Mouse (Mus musculus) spleen, adult 2 months (tissue): ENCODE measurements around the gene Gm29609. TPM values are rescaled to one million over a fixed set of nuclear protein-coding genes. Genes with fewer than 3 reads are reported as not detected.
A peak's percentile ranks its signal among the peaks of the same experiment; 100 is the strongest.

Experiments used
- DNase-seq, 2 experiments: peaks; one replicate each; pipeline versions ENCODE4 v3.0.0 to v3.0.0-alpha.2; 2012 to 2021; ENCODE audit warnings: low spot score in 2 of 2, low read depth in 1 of 2
- H3K27ac ChIP-seq: fragments of 200-500 bp; 2 replicates; pipeline ENCODE4 v1.5.1; 2012; ENCODE audit warnings: low read length, inconsistent platforms; ENCODE audit not compliant: insufficient read depth
- H3K27me3 ChIP-seq: fragments of 200-500 bp; 2 replicates; pipeline ENCODE4 v1.6.1; 2012; ENCODE audit warnings: mild to moderate bottlenecking, moderate library complexity, low read length, inconsistent platforms; ENCODE audit not compliant: control insufficient read depth, insufficient read depth
- H3K36me3 ChIP-seq: fragments of 200-500 bp; 2 replicates; pipeline ENCODE4 v1.6.1; 2012; ENCODE audit warnings: mild to moderate bottlenecking, low read length, inconsistent platforms; ENCODE audit not compliant: control insufficient read depth, insufficient read depth
- H3K4me1 ChIP-seq: fragments of 200-500 bp; 2 replicates; pipeline ENCODE4 v1.6.1; 2011; ENCODE audit warnings: inconsistent platforms; ENCODE audit not compliant: control insufficient read depth, insufficient read depth, insufficient read length
- H3K4me3 ChIP-seq: fragments of 200-500 bp; 2 replicates; pipeline ENCODE4 v1.5.1; 2011; ENCODE audit warnings: mild to moderate bottlenecking, inconsistent platforms; ENCODE audit not compliant: insufficient read depth, insufficient read length; ENCODE audit errors: extremely low read depth
- CTCF ChIP-seq: fragments of 200-500 bp; IDR thresholded peaks from 2 replicates; pipeline ENCODE4 v1.5.1; 2011; ENCODE audit warnings: mild to moderate bottlenecking, inconsistent platforms; ENCODE audit not compliant: insufficient read depth, insufficient read length, insufficient replicate concordance; ENCODE audit errors: extremely low read depth
- POLR2A ChIP-seq: fragments of 200-500 bp; IDR thresholded peaks from 2 replicates; pipeline ENCODE4 v1.6.1; 2011; ENCODE audit warnings: low read depth, low read length, inconsistent platforms
- WGBS: fragments of 180-500 bp; shearing (Covaris S2); methylation state at CpG from one replicate; pipeline ENCODE4 v1.1.7; 2018; 5-methylcytosine and 5-hydroxymethylcytosine counted together
- polyA plus RNA-seq: library from polyadenylated mRNA; depleted of rRNA; stranded (reverse); fragments of >200 nt; gene quantifications from 2 replicates; pipeline ENCODE4 v1.2.3, GENCODE M21; 2012

The Gm29609 gene
- polyA plus RNA-seq, 1 experiment = 2.1 TPM

DNA sequence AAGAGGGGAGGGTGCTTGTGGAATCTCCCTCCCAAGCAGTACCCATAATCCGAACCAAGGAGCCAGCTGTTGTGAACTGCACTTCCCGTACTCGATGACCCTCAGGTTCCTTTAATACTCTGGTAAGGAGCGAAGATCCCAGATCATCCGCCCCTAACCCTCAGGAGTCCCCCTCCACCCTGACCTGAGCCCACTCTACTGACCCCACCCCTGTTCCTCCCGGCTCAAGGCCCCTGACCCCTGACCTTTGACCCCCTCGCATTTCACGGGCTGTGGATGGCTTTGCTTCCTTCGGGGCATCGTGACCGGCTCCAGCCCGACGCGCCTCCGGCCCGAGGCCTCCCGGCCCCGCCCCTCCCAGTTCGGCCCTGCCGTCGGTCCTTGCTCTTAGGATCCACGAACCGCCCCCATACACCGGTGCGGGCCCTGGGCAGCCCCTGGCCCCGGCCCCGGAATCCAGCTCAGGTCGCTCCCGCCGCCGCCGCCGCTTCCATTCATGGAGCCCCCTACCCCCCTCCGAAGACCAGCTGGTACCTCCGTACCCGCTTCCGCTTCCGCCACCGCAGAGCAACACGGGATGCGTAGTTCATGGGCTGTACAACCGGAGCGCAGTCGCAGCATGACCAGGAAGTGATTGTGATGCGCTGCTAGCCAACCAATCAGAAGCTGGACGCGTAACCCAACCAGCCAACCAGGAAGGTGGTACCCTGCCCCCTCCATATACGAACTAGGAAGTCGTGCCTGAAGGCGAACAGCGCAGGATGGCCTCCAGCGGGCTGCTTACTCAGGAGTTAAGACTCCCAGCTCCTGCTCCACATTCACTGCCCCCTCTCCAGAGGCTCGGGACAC is 22.3 kb upstream of the Gm29609 start, which contains the start of gene Zfp513:
Gene Zfp513 (minus strand): TSS at position 562 of the 849 bp plus-strand sequence.
- TF ChIP-seq POLR2A = peak; percentile 91
- no peak for TF ChIP-seq CTCF
- H3K4me1 ChIP-seq = peaks cover 11% of the 10 kb centered on the region
- peaks cover 49% of the 10 kb centered on the region for H3K36me3 ChIP-seq
- peak within 1 kb of the TSS; percentile 67 for H3K4me3 ChIP-seq
- 2% methylated on average over 52 of the region's 53 CpGs for WGBS
- peak within 1 kb of the TSS; percentile 73 for H3K27ac ChIP-seq
- no peaks in the 10 kb centered on the region for H3K27me3 ChIP-seq
- peak; percentile 93 to 97 for DNase-seq

DNA sequence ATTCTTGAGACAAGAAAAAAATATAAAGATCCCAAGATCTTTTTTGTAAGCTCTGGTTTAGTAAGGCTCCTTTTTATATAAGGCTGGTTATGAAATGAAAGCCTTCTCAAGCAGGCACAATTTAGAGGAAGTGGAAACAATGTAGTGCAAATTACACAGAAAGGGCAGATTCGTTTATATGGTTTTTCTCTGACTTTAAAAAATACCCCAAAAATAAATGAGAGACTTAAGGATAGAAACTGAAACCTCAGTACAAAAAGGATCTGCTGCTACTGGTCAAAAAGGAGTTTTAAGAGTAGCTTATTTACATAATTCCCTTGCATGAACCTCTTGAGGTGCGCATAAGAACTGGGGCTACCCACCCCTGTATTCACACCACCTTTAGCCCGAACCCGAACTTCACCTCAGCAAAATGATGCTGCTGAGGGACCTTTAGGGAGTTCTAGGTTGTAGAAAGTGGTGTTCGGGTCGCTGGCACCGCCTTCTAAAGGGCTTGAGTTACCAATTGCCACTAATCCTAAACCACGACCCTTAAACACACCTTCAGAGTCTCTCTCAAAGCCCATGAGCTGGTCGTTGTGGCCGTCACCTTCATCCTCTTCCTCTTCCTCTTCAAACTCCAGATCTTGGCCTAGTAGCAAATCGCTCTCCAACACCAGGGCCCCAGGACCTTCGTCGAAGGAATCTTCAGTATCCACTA is 21.5 kb upstream of the Gm29609 start:
- TF ChIP-seq POLR2A (no peak), CTCF (no peak)
- 3% methylated on average over 13 of the region's 13 CpGs for WGBS
- Histone ChIP-seq H3K4me3 (peak overlapping the region; percentile 67), H3K36me3 (peaks cover 53% of the 10 kb centered on the region), H3K27me3 (no peaks in the 10 kb centered on the region), H3K27ac (peak overlapping the region; percentile 72), H3K4me1 (peaks cover 11% of the 10 kb centered on the region)
- no peak for DNase-seq

DNA sequence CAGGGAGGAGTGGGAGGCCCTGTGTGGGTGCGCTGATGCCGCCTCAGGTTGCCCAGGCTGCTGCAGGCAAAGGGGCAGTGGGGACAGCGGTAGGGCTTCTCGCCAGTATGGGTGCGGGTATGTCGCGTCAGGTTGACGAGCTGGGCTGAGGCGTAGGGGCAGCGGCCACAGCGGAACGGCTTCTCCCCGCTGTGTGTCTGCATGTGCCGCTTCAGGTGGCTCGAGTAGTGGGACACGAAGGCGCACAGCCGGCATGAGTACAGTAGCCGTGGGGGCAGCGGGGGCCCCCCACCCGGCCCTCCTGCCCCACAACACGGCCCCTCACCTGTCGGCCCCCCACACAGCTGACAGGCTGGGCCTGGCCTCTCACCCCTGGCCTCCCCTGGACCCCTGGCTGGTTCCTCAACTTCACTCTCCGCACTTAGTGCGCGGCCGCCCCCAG is 20.6 kb upstream of the Gm29609 start:
- peaks cover 54% of the 10 kb centered on the region for H3K36me3 ChIP-seq
- peaks cover 11% of the 10 kb centered on the region for H3K4me1 ChIP-seq

DNA sequence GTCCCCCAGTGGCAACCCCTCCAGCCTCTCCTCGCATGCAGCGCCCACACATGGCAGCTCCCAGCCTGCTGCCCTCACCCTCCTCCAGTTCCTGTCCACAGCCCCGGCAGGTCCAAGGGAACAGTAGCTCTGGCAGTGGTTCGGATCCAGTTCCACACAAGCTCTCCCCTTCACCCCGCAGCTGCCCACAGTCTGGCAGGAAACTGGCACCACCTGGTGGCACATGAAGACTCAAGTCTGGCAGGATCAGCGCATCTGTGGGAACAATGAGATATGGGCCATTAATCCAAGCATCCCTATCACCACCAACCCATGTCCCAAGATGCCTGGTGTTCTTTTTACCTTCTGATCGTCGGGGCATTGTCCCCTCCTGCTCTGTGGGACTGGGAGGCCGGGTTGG is 20.2 kb upstream of the Gm29609 start:
- TF ChIP-seq CTCF (no peak), POLR2A (no peak)
- DNase-seq = no peak
- peaks cover 56% of the 10 kb centered on the region for H3K36me3 ChIP-seq
- no peak overlapping the region for H3K4me3 ChIP-seq
- 87% methylated on average over 9 of the region's 9 CpGs for WGBS
- H3K27ac ChIP-seq = no peak overlapping the region
- H3K4me1 ChIP-seq = peaks cover 11% of the 10 kb centered on the region
- H3K27me3 ChIP-seq = no peaks in the 10 kb centered on the region

More for the DNA sequence above, 20.6 kb upstream of the Gm29609 start:
- WGBS = 90% methylated on average over 27 of the region's 27 CpGs
- no peak for DNase-seq
- TF ChIP-seq CTCF (no peak), POLR2A (no peak)
- no peak overlapping the region for H3K27ac ChIP-seq
- no peaks in the 10 kb centered on the region for H3K27me3 ChIP-seq
- no peak overlapping the region for H3K4me3 ChIP-seq

DNA sequence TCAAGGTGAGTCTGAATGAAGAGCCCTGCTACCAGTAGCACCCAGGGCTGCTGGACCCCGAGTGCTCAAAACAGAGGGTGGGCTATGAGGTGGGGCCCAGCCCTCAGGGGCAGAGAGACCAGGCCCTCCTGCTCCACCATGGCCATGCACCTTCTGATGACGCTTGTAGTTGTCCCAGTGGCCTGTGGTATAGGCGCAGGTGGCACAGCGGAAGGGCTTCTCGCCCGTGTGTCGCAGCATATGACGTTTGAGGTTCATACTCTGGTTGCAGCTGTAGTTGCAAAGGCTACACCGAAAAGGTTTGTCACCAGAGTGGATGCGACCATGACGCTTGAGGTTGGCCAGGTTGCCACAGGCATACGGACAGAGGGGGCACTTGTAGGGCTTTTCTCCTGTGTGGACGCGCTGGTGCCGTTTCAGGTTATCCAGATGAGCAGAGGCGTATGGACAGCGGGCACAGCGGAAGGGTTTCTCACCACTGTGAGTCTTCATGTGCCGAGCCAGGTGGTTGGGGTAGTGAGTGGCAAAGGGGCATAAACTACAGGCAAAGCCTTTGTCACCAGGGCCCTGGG is 19.7 kb upstream of the Gm29609 start:
- no peak overlapping the region for H3K4me3 ChIP-seq
- no peak for DNase-seq
- H3K27me3 ChIP-seq = no peaks in the 10 kb centered on the region
- TF ChIP-seq POLR2A = no peak
- TF ChIP-seq CTCF = no peak
- no peak overlapping the region for H3K27ac ChIP-seq
- 95% methylated on average over 19 of the region's 19 CpGs for WGBS
- H3K4me1 ChIP-seq = peaks cover 11% of the 10 kb centered on the region
- H3K36me3 ChIP-seq = peaks cover 56% of the 10 kb centered on the region

DNA sequence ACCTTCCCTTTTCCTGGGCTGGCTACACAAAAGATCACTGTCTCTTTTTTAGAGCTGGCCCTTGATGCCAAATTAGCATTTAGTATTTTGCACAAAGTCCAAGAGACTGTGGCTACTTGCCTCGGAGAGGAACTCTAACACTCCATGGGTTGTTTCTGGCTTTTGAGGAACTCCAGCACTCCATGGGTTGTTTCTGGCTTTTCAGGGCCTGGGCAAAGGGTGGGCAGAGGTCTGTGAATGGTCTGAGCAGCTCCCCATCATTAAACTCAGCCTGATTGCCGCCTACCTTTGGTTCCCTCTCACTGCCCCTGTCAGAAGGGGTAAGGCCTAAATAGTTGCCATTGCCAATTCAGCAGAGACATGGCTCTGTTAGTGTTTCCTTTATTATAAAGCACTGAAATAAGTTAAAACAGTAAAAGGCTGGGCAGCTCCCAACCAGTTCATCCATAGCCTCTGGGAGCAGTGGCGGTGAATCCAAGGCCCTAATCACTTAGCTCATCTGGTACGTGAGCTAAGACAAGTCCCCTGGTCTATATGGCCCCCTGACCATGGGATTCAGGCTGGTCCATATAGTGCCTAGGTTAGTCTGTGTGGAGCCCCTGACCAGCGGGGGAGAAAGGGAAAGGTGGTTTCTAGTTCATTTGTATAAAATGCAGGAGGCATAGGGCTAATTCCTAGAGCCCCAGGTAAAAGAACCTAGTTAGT is 19.1 kb upstream of the Gm29609 start:
- no peaks in the 10 kb centered on the region for H3K27me3 ChIP-seq
- peaks cover 13% of the 10 kb centered on the region for H3K4me1 ChIP-seq
- H3K36me3 ChIP-seq = peaks cover 53% of the 10 kb centered on the region
- 90% methylated on average over 5 of the region's 5 CpGs for WGBS
- no peak overlapping the region for H3K4me3 ChIP-seq
- no peak overlapping the region for H3K27ac ChIP-seq
- no peak for DNase-seq
- no peak for TF ChIP-seq POLR2A
- TF ChIP-seq CTCF = no peak
